Mouse (Mus musculus) spleen, postnatal 10 days (tissue): ENCODE results near the gene Meaf6.

ENCODE experiments used
- DNase-seq, 2 experiments: peaks; one replicate each; pipeline ENCODE4 v3.0.0; 2021 to 2022; ENCODE audit warnings: low spot score in 2 of 2

Gene Meaf6

GRCm38 (mm10) chr4:125084403-125085345, at the start of gene Meaf6:
Meaf6 (plus strand) TSS chr4:125085134.
- peak; percentile 94 for DNase-seq

GRCm38 (mm10) chr4:125044454-125044853, 40.5 kb upstream of the Meaf6 start:
- DNase-seq, result no peak

DNA sequence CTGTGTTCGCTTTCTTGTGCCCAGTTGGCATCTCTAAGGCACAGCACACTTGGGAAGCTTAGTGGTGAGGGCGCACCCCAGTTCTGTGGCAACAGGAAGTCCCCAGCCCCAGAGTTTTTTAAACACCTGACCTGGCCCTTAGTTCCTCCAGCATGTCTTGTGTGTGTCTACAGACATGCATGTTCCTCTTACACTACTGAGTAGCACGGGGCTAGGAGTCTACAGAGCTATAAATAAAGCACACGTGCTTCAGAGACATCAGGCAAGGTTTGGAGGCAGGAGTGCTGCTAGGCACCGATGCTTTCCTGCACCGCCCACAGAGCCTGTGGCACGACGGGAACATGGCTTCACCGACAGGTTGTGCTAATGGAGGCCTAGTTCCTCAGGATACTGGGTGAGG, 29.5 kb upstream of the Meaf6 start:
- no peak for DNase-seq

GRCm38 (mm10) chr4:125056476-125056875, 28.5 kb upstream of the Meaf6 start:
- no peak for DNase-seq

- DNase-seq, result no peak
Observed at GRCm38 (mm10) chr4:125057273-125057672, 27.7 kb upstream of the Meaf6 start.

DNA sequence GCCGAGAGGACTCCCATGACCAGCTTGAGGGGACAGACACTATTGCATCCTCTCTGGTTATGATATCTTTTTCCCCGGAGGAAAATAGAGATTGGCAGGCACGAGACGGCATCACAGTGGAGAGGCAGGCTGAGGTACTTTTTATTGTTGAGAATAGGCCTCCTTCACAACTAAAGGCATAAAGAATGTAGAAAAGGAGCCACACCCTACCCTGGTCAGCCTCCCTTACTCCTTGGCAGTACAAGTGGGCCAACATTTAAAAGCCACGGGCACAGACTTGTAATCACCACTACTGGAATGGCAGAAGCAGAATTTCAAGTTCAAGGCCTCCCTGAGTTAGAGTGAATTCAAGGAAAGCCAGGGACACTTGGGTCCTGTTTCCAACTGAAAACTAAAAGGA, 26.9 kb upstream of the Meaf6 start:
- DNase-seq, result no peak

DNA sequence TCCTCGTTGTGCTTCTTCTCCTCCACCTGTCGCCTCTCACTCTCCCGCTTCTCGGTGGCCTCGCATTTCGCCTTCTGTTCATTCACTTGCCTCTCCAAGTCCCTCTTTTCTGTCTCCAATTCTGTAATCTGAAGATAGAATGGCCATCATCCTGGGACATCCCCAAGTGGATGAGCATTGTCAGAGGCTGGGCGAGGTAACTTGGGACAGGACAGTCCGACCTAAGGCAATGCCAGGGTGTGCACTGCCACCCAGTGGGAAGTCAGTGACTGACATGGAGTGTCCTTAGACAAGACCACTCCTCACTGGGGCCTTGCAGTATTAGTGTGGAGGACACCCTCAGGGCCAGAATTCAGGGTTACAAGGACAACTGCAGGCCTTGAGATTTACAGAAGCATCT, 25.9 kb upstream of the Meaf6 start:
- peak in 1 of 2 experiments; percentile 61 for DNase-seq

- no peak for DNase-seq
Observed at GRCm38 (mm10) chr4:125063829-125064228, 21.1 kb upstream of the Meaf6 start.

DNA sequence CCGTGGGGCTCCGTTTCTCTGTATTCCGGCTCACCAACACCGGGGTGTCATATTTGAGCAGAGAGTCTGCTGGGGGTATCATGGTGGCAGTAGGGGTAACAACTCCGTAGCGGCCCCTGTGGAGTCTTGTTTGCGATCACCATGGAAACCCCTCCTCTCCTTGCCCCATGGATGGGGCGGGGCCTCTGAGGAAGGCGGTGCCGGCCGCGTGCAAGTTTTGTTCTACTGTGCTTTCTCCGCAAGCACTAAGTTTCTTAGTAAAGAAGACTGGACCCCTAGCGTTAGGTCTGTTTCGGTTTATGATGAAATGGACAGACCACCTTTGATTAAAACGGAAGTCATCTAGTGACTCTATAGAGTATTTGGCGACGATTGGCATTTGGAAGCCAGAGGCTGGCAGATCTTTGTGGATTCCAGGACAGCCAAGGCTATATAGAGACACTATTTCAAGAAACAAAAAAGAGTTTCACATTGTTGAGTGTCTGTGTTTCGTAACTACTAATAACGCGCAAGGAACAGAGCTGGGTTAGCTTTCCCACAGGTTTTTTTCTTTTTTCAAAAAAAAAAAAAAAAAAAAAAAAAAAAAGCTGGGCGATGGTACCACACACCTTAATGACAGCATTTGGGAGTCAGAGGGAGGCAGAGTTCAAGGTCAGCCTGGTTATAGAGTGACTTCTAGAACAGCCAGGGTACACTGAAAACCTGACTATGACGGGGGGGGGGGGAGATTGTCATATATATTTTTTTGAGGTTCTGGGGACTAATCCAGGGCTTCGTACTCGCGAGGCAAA, 19.2 kb upstream of the Meaf6 start, which contains the start of gene Dnali1:
Gene Dnali1 (minus strand): TSS at position 187 of the 791 bp plus-strand sequence.
- peak; percentile 28 to 69 for DNase-seq

DNA sequence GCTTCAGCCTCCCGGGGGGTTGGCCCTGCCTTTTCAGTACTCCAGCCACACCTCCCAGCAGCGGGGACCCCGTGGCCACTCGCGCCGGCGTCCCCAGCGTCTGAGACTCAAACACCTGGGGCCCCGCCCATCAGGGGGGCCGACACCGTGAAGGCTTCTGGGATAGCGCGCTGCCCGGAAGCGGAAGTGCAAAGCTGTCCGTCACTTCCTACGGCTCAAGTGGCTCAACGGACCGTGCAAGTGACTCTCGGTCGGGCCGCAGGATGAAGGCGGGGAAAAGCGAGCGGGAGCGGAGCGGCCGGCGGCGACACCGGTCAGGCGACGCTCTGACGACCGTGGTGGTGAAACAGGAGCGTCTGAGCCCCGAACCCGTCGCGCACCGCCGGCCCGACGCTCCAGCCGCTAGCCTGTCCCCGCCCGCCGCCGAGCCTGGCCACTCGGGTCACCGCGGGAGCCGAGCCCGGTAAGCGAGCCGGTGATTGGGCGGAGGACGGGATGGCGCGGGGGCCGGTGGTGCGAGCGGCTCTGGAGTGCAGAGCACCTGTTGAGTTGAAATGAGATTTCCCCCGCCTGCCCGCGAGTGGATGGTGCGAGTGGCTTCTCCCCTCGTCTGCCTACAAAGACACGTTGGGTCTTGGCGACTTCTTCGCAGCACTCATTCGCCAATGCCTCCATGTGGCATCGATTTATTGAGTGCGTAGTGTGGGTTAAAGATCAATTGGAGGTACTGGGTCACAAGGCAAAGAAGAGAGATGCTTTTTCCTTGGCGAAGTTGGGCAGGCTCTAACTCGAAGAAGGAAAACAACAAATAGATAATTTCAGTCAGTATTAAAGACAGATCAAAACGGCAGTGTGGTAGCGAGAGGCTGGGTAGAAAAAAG, 18.2 kb upstream of the Meaf6 start, which contains the start of gene Snip1:
Gene Snip1 (plus strand): TSS at position 183 of the 881 bp plus-strand sequence.
- peak; percentile 85 to 94 for DNase-seq

DNA sequence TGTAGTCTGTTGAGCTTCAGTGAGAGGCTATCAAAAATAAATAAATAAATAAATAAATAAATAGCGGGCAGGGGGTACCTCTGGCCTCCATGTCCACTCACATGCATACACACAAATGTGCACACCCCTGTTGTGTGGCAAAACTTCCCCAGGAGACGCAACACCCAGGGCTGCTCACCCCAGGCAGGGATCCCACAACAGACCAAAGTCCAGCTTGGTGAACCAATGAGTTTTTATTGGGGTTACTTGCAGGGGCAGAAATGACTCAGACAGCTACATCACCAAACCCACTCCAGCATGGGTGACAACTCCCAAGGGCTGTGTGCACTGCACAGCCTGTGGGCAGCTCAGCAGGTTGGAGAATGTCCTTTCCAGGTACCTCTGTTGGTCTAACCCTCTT, 7.2 kb upstream of the Meaf6 start:
- no peak for DNase-seq

GRCm38 (mm10) chr4:125078698-125079097, 6.2 kb upstream of the Meaf6 start:
- DNase-seq, result no peak

DNA sequence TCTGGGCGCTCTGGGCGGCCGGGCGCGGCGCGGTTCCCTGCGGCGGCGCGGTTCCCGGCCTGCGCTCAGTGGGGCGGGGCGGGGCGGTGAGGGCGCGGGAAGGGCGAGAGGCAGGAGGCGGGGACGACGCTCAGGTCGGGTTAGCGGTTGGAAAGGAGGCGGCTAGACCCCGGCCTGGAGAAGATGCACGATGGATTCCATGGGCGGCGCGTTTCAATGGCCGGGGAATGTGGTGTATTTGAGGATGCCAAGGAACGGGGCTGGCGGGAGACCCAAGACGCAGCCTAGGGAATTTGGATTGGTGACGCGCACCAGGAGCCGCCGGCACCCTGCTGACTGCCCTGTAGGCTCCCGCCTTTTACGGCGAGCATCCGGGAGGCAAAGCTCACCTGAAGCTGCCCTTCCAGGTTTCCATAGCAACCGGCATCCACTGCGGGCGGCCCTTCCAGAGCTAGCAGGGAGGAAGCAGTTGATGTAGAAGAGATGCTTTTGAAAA, 460 bp downstream of the Meaf6 start:
- DNase-seq, result peak in 1 of 2 experiments; percentile 86

GRCm38 (mm10) chr4:125093031-125093430, 8.1 kb downstream of the Meaf6 start:
- DNase-seq, result no peak

- DNase-seq, result no peak
Observed at GRCm38 (mm10) chr4:125096066-125096465, 11.1 kb downstream of the Meaf6 start.

GRCm38 (mm10) chr4:125097412-125097811, 12.5 kb downstream of the Meaf6 start:
- DNase-seq, result no peak

DNA sequence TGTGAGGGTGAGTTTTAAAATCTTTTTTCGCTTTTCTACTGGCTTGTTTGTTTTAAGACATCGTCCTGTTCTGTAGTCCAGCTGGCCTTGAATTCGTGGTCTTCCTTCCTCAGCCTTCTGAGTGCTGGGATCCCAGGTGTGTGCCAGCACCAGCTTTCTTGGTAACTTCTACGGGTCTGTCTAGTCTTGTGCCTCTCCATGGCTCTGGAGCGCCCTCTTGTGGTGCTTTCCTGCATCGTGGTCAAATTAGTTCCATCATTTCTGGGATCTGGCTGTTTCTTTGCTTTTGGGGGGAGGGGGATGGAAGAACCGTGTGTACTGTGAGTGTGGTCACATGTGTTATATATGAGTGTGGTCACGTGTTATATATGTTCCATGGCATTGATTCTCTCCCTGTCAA, 14.5 kb downstream of the Meaf6 start:
- DNase-seq, result peak; percentile 84 to 92

- DNase-seq, result no peak
Observed at GRCm38 (mm10) chr4:125101334-125101733, 16.4 kb downstream of the Meaf6 start.

- DNase-seq, result no peak
Observed at GRCm38 (mm10) chr4:125105354-125105753, 20.4 kb downstream of the Meaf6 start.

GRCm38 (mm10) chr4:125114638-125115037, 29.7 kb downstream of the Meaf6 start:
- peak; percentile 80 to 87 for DNase-seq

GRCm38 (mm10) chr4:125115081-125115480, 30.1 kb downstream of the Meaf6 start:
- DNase-seq, result peak in 1 of 2 experiments; percentile 25
